Mouse (Mus musculus) heart, postnatal 0 days (tissue): ENCODE data around the gene Lrrc32.

Experiments
- CTCF ChIP-seq: IDR thresholded peaks from 2 replicates; pipeline ENCODE4 v1.5.1; 2016; ENCODE audit warnings: antibody characterized with exemption, control low read depth, low read depth
- EP300 ChIP-seq: IDR thresholded peaks from 2 replicates; pipeline ENCODE4 v1.6.1; 2016; ENCODE audit warnings: antibody characterized with exemption, low read depth

- TF ChIP-seq CTCF (no peak), EP300 (no peak)
Measured at GRCm38 (mm10) chr7:98524869-98525699, 36.0 kb downstream of the Lrrc32 start.
